ENCODE assay signal across 25 mouse cellular contexts in the genomic region with DNA sequence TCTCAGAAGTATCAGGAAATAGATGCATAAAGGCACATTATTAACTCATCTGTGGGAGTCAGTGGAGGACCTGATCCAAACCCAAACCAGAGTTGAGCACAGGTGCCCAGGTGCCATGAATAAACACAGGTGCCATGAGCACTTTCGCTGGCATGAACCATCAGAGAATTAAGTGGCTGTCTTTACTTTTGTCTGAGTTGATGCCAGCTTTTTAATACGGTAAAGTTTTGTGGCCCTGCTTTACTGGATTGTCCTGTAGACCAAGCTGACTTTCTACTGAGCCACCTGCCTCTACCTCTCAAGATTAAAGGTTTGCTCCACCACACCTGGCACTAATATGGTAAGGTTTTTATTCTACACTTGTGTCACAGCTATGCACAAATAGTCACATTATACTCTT.
"Had no signal": no experiment of that assay in that cellular context is flagged by ENCODE, and none has a peak within 500 bp of the region (broad histone marks: within the 10 kb centered on the region; RNA-seq: fewer than 3 reads in every experiment).

No protein-coding gene starts in this region.

- H3K9me3 ChIP-seq: heart, embryonic 13.5 days; heart, embryonic 15.5 days; hindbrain, embryonic 13.5 days; hindbrain, embryonic 15.5 days; kidney, embryonic 15.5 days; limb, embryonic 13.5 days; liver, embryonic 13.5 days had no signal

- H3K4me3 ChIP-seq: heart, embryonic 13.5 days; heart, embryonic 15.5 days; hindbrain, embryonic 13.5 days; hindbrain, embryonic 15.5 days; kidney, embryonic 15.5 days; layer of hippocampus, adult 2 months; left cerebral cortex, adult 2 months; limb, embryonic 13.5 days; liver, embryonic 13.5 days had no signal

- ATAC-seq: hindbrain, postnatal 0 days; intestine, embryonic 16.5 days had no signal

- DNase-seq: gastrocnemius, postnatal 14 days; gastrocnemius, postnatal 36 days; heart, adult 18-20 months; heart, postnatal 14 days; heart, postnatal 36 days; kidney, adult 11 months; kidney, adult 2 months; kidney, adult 9 months; kidney, postnatal 14 days; kidney, postnatal 4 days; liver; liver, embryonic 13.5 days had no signal

- H3K4me2 ChIP-seq: heart, embryonic 11.5 days; heart, embryonic 13.5 days; heart, embryonic 15.5 days; hindbrain, embryonic 13.5 days; hindbrain, embryonic 15.5 days; kidney, embryonic 15.5 days; limb, embryonic 13.5 days; liver, embryonic 11.5 days; liver, embryonic 13.5 days had no signal

- H3K27ac ChIP-seq: heart, embryonic 13.5 days; heart, embryonic 15.5 days; hindbrain, embryonic 13.5 days; hindbrain, embryonic 15.5 days; hindbrain, postnatal 0 days; kidney, embryonic 15.5 days; kidney, postnatal 0 days; left cerebral cortex, adult 2 months; limb, embryonic 13.5 days; liver, embryonic 13.5 days had no signal

- H3K9ac ChIP-seq: heart, embryonic 13.5 days; heart, embryonic 15.5 days; hindbrain, embryonic 13.5 days; hindbrain, embryonic 15.5 days; kidney, embryonic 15.5 days; limb, embryonic 13.5 days; liver, embryonic 13.5 days had no signal

- H3K27me3 ChIP-seq: heart, embryonic 13.5 days; heart, embryonic 15.5 days; hindbrain, embryonic 13.5 days; hindbrain, embryonic 15.5 days; kidney, embryonic 15.5 days; limb, embryonic 13.5 days; liver, embryonic 13.5 days had no signal

- H3K4me1 ChIP-seq: heart, embryonic 15.5 days; hindbrain, embryonic 13.5 days; hindbrain, embryonic 15.5 days; kidney, embryonic 15.5 days; limb, embryonic 13.5 days had no signal
